In the genomic region with DNA sequence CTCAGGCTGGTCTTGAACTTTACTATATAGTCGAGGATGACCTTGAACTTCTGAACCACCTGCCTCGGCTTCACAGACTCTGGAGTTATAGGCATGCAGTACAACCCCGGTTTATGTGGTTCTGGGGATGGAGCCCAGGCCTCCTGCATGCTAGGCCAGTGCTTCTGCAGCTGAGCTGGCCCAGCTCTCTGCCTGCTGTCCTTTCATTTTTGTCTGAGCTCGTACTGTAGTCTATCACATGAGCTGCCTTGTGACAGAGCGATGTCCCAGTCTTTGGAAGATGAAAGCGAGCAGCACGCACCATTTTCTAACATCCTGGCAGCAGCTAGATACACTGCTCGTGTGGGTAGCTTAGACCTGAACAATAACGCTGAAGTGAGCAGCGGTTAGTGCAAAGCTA, we compare ENCODE assay signal across 30 mouse cellular contexts.
DNase-seq lines count a peak whose midpoint lies in the region; ATAC-seq and TF ChIP-seq lines count a peak whose summit lies in the region.
"Had no signal": no experiment of that assay in that cellular context is flagged by ENCODE, and none has a peak within 500 bp of the region (broad histone marks: within the 10 kb centered on the region; RNA-seq: fewer than 3 reads in every experiment).

No protein-coding gene starts in this region.

- ATAC-seq in cerebellum, adult (ENCODE audit: insufficient number of reproducible peaks, low FRiP score, low TSS enrichment) = no peak
- ATAC-seq: forebrain, embryonic 16.5 days; intestine, embryonic 16.5 days; midbrain, embryonic 13.5 days had no signal

- H3K27me3 ChIP-seq in thymus, adult 2 months (ENCODE audit: control insufficient read depth, insufficient read depth, low read length) = no peaks in the 10 kb centered on the region
- H3K27me3 ChIP-seq: CH12.LX; embryonic facial prominence, embryonic 13.5 days; hindbrain, embryonic 13.5 days; midbrain, embryonic 13.5 days had no signal

- TF ChIP-seq POLR2A in thymus, adult 2 months (IDR thresholded peaks at IDR 0.05; ENCODE audit: control insufficient read depth, extremely low read depth, insufficient read depth, low read length, poor library complexity) = no peak

- DNase-seq in cerebellum, postnatal 10 days = peak; percentile 33 to 47
- DNase-seq in layer of hippocampus, adult 9-11 months = peak; percentile 6
- DNase-seq in layer of hippocampus, adult 11-12 months (ENCODE audit: low spot score) = no peak
- peak; percentile 25 for DNase-seq in R1 (ENCODE audit: low read depth, low spot score)
- DNase-seq in brain, adult 2 months (ENCODE audit: low read depth, low spot score) = peak; percentile 69
- no peak for DNase-seq in thymus, adult 2 months
- DNase-seq: adrenal gland, adult 8-10 months; B cell, adult 2 months; gastrocnemius, postnatal 10 days; heart, postnatal 4 days; kidney, adult 8-10 months; kidney, postnatal 4 days; liver; lung, adult 2 months; lung, postnatal 10 days; right cerebral cortex, postnatal 4 days; thymus, adult 18-20 months; thymus, postnatal 4 days had no signal

- no peak overlapping the region for H3K27ac ChIP-seq in thymus, adult 2 months (ENCODE audit: control insufficient read depth, insufficient read depth, low read length)
- H3K27ac ChIP-seq: embryonic facial prominence, embryonic 13.5 days; forebrain, embryonic 10.5 days; hindbrain, embryonic 13.5 days; kidney, postnatal 0 days; liver, embryonic 14.5 days; macrophage; midbrain, embryonic 13.5 days; stomach, postnatal 0 days had no signal

- no peaks in the 10 kb centered on the region for H3K4me1 ChIP-seq in thymus, adult 2 months (replicated peaks; ENCODE audit: control insufficient read depth, insufficient read depth, low read length)
- H3K4me1 ChIP-seq: forebrain, embryonic 10.5 days; midbrain, embryonic 13.5 days had no signal

- H3K36me3 ChIP-seq in thymus, adult 2 months (ENCODE audit: control insufficient read depth, insufficient read depth, low read length) = no peaks in the 10 kb centered on the region

- TF ChIP-seq CTCF in thymus, adult 2 months (IDR thresholded peaks at IDR 0.05; ENCODE audit: borderline replicate concordance, control insufficient read depth, extremely low read depth, insufficient read depth, low read length, poor library complexity) = no peak

- 83% methylated on average over 10 of the region's 10 CpGs for WGBS in thymus, adult 2 months

- H3K4me3 ChIP-seq in thymus, adult 2 months (ENCODE audit: control insufficient read depth, insufficient read depth, low read length) = no peak overlapping the region
- H3K4me3 ChIP-seq: embryonic facial prominence, embryonic 13.5 days; forebrain, embryonic 10.5 days; hindbrain, embryonic 13.5 days; midbrain, embryonic 13.5 days had no signal

Comparison
In these comparisons a context has a peak if more than half of its experiments do, and no peak if none do; other contexts are left out.
1. DNase-seq: peak in cerebellum, postnatal 10 days (2 of 2), layer of hippocampus, adult 9-11 months (single experiment), R1 (single experiment) and brain, adult 2 months (single experiment); none in layer of hippocampus, adult 11-12 months (single experiment) and thymus, adult 2 months (single experiment).